Mouse (Mus musculus) central nervous system, embryonic 11.5 days (tissue): ENCODE measurements around the gene Trpv6. TPM values are rescaled to one million over a fixed set of nuclear protein-coding genes. Genes with fewer than 3 reads are reported as not detected.

Source experiments
- polyA plus RNA-seq: library from polyadenylated mRNA; depleted of rRNA; stranded (reverse); fragments of >200 nt; gene quantifications from 2 replicates; pipeline ENCODE4 v1.2.3, GENCODE M21; 2012; rRNA removed

The Trpv6 gene
- polyA plus RNA-seq: 0.06 and 0.25 TPM in 2 replicates

DNA sequence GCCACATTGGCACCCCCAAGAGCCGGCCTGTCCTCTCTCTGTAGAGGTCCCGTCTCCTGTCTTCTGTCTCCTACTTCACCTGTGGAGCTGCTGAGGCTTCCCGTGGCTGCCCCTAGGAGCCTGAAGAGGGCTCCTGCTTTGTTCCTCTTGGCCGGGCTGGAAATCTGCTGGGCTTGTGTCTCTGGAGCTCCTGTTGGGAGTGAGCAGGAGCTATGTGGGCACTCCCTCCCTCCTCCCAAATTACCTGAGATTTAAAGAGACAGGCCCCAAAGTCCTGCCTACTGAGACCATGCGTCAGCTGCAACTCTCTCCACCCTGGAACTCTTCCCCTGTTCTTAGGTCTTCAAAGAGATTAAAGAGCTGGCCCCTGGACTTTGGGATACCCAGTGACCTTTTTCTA is at the start of gene Trpv6:
TSS of gene Trpv6 (minus strand) at position 228 of the 400 bp plus-strand sequence.

GRCm38 (mm10) chr6:41684131-41684530 is 47.9 kb upstream of the Trpv6 start, which contains the start of gene Llcfc1:
Llcfc1 (plus strand) TSS chr6:41684431.

DNA sequence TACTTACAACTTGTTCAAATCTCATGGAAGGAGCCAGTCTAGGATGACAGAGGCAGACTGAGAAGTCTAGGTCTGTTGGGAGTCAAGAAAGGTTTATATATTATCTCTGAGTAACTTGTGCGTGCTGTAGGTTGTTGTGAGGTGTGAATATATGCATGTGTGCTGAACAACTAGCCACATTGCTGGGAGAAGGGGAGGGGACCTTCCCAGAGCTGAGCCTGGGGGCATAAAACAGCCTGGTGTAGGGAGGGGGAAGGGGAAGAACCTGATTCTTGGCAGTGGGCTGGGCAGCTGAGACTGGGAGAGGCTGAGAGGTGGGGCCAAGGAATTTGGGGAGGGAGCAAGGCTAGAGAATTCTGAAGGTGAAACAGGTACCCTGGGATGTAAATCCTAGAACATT is 44.5 kb upstream of the Trpv6 start, which contains the start of gene Trpv5:
TSS of gene Trpv5 (minus strand) at position 101 of the 400 bp plus-strand sequence.

DNA sequence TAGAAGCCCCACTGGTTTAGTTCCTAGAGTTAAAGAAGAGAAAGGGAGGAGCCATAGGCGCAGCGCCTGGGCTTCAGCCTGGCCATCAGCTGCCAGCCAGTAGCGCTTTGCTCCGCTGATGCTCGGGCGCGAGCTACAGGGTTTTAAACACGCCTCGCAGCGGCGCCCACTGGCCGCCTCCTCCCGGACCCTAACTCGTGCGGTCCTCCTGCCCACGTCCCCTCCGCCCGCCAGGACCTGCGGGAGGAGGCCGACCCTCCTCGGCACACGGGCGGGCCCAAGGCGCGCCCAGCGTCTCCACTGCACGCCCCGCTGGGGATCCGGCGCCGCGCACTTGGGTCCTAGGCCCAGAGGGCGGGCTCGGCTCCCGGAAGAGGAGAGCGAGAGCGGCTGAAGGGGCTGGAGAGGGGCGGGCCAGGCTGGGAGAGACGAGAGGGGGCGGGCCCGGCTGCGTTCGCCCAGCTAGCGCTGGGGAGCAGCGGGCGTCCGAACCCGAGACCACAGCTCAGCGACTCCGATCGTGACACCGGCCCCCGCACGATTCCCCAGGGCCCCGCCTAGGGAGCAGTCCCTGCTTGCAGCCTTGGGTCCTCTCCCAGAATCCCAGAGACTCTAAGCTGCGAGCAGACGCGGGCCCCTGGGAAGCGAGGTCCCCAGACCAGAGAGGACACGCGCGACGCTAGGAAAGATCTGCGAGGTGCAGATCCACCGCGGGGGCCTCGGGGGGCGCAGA is 31.0 kb downstream of the Trpv6 start, which contains the start of gene Ephb6:
TSS of gene Ephb6 (plus strand) at position 422 of the 733 bp plus-strand sequence.

Other genes with a start within 250 kb of the Trpv6 start
- not detected in 2 replicates for gene Gm5771, start 244.0 kb downstream of the Trpv6 start, polyA plus RNA-seq
- 0.20 and 0.21 TPM in 2 replicates for gene Gm10334, start 190.3 kb downstream of the Trpv6 start, polyA plus RNA-seq
- not detected in 2 replicates for gene Prss1, start 177.5 kb downstream of the Trpv6 start, polyA plus RNA-seq
- 0.17 TPM in 1 of 2 replicates, not detected in the other for gene Prss2, start 114.6 kb downstream of the Trpv6 start, polyA plus RNA-seq
- gene Ephb6, start 30.9 kb downstream of the Trpv6 start, polyA plus RNA-seq: 12.7 and 17.2 TPM in 2 replicates
- gene Trpv5, start 44.4 kb upstream of the Trpv6 start, polyA plus RNA-seq: 0.05 TPM in 1 of 2 replicates, not detected in the other
- gene Llcfc1, start 48.0 kb upstream of the Trpv6 start, polyA plus RNA-seq: not detected in 2 replicates
- 20.0 and 26.0 TPM in 2 replicates for gene Kel, start 67.9 kb upstream of the Trpv6 start, polyA plus RNA-seq
- not detected in 2 replicates for gene Olfr459, start 138.8 kb upstream of the Trpv6 start, polyA plus RNA-seq
- not detected in 2 replicates for gene Pip, start 211.1 kb upstream of the Trpv6 start, polyA plus RNA-seq
- not detected in 2 replicates for gene Sval2, start 216.6 kb upstream of the Trpv6 start, polyA plus RNA-seq